Mouse (Mus musculus) forebrain, embryonic 16.5 days (tissue): ENCODE measurements around the gene Asf1a. TPM values are rescaled to one million over a fixed set of nuclear protein-coding genes. Genes with fewer than 3 reads are reported as not detected.
"Not testable (repeated sequence)": the region's sequence is repeated elsewhere in the genome, so short reads cannot be mapped to it uniquely, and the experiment has no call there.

Experiments used
- ATAC-seq: fragments of 200-750 bp; cut with Nextera tagmentation; 2 replicates; pipeline ENCODE4 v1.8.0; 2017; ENCODE audit warnings: mild to moderate bottlenecking, moderate library complexity
- H3K27ac ChIP-seq: fragments of 300-500 bp; sonication (generic); 2 replicates; pipeline ENCODE4 v1.5.1; 2014; ENCODE audit warnings: low read length, control low read depth
- H3K27me3 ChIP-seq: fragments of 300-500 bp; sonication (generic); replicated peaks from 2 replicates; pipeline ENCODE4 v1.6.1; 2014; ENCODE audit warnings: low read length; ENCODE audit not compliant: control insufficient read depth, insufficient read depth
- H3K36me3 ChIP-seq: fragments of 300-500 bp; sonication (generic); 2 replicates; pipeline ENCODE4 v1.6.1; 2014; ENCODE audit not compliant: control insufficient read depth, insufficient read depth
- H3K4me1 ChIP-seq: fragments of 300-500 bp; sonication (generic); replicated peaks from 2 replicates; pipeline ENCODE4 v1.6.1; 2014; ENCODE audit warnings: low read length; ENCODE audit not compliant: control insufficient read depth, insufficient read depth
- H3K4me2 ChIP-seq: fragments of 300-500 bp; sonication (generic); 2 replicates; pipeline ENCODE4 v1.6.1; 2014; ENCODE audit warnings: mild to moderate bottlenecking, low read length, control low read depth
- H3K4me3 ChIP-seq: fragments of 300-500 bp; sonication (generic); replicated peaks from 2 replicates; pipeline ENCODE4 v1.5.1; 2014; ENCODE audit warnings: mild to moderate bottlenecking, low read length, control low read depth
- H3K9ac ChIP-seq: fragments of 300-500 bp; sonication (generic); replicated peaks from 2 replicates; pipeline ENCODE4 v1.6.1; 2014; ENCODE audit warnings: low read depth, low read length, control low read depth
- H3K9me3 ChIP-seq: fragments of 300-500 bp; sonication (generic); 2 replicates; pipeline ENCODE4 v1.6.1; 2016; ENCODE audit warnings: low read length; ENCODE audit not compliant: control insufficient read depth
- WGBS: fragments of 180-500 bp; shearing (Covaris S2); extraction: QIAGEN DNeasy Blood & Tissue Kit; methylation state at CpG from one replicate; pipeline ENCODE4 v1.1.7; 2014; 5-methylcytosine and 5-hydroxymethylcytosine counted together
- polyA plus RNA-seq: library from polyadenylated mRNA; unstranded; fragments of >200 nt; fragmentation: Nextera tagmentation; extraction: Ambion mirVana; gene quantifications from 2 replicates; pipeline ENCODE4 v1.2.1, GENCODE M21; 2015

Gene Asf1a
- polyA plus RNA-seq, 1 experiment from 2014 or later, result 88.6 TPM

DNA sequence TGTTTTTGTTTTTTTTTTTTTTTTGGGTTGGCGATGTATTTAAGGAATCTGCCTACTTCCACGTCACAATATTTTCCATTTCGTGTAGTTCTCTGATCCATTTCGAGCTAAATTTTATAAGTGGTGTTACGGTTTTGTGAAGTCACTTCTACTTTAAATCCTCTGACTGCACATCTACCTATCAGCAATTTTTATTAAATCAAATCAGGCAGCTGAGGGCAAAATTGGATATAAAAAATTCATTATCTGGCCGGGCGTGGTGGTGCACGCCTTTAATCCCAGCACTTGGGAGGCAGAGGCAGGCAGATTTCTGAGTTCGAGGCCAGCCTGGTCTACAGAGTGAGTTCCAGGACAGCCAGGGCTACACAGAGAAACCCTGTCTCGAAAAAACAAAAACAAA is 33.8 kb downstream of the Asf1a start, which contains the start of gene Mcm9:
TSS of gene Mcm9 (minus strand) at position 101 of the 400 bp plus-strand sequence.
- H3K4me1 ChIP-seq, H3K27me3 ChIP-seq, H3K36me3 ChIP-seq, ATAC-seq, H3K9me3 ChIP-seq: not testable (repeated sequence)
- peak within 1 kb of the TSS; percentile 63 for H3K9ac ChIP-seq
- 58% methylated on average over 10 of the region's 10 CpGs for WGBS
- H3K4me3 ChIP-seq, result peak within 1 kb of the TSS; percentile 82
- peak within 1 kb of the TSS; percentile 55 for H3K4me2 ChIP-seq
- H3K27ac ChIP-seq, result peak within 1 kb of the TSS; percentile 87

DNA sequence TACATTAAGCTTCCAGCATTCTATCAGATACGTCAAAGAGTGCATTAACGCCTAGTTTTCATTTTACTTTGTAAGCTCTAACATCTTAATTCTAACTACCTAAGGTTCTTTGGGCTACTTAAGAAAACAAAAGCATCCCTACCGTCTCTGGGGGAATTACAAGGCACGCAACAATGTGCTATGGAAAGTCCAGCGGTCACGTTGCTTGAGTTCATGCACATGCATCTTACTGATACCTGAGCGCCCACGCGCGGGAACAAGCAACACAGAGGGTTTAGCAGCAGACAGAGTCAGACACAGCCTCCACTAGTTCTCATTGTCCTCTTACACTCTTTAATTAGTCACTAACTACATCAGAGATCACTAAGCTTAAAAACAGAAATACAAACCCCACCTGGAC is 37.6 kb downstream of the Asf1a start:
- H3K27ac ChIP-seq, result no peak overlapping the region
- H3K4me1 ChIP-seq, result no peaks in the 10 kb centered on the region
- H3K4me3 ChIP-seq, result no peak overlapping the region
- WGBS, result 69% methylated on average over 10 of the region's 10 CpGs
- H3K4me2 ChIP-seq, result no peak overlapping the region
- ATAC-seq, result no peak
- H3K9ac ChIP-seq, result no peak overlapping the region
- H3K27me3 ChIP-seq, result no peaks in the 10 kb centered on the region
- H3K9me3 ChIP-seq, result no peaks in the 10 kb centered on the region
- no peaks in the 10 kb centered on the region for H3K36me3 ChIP-seq

DNA sequence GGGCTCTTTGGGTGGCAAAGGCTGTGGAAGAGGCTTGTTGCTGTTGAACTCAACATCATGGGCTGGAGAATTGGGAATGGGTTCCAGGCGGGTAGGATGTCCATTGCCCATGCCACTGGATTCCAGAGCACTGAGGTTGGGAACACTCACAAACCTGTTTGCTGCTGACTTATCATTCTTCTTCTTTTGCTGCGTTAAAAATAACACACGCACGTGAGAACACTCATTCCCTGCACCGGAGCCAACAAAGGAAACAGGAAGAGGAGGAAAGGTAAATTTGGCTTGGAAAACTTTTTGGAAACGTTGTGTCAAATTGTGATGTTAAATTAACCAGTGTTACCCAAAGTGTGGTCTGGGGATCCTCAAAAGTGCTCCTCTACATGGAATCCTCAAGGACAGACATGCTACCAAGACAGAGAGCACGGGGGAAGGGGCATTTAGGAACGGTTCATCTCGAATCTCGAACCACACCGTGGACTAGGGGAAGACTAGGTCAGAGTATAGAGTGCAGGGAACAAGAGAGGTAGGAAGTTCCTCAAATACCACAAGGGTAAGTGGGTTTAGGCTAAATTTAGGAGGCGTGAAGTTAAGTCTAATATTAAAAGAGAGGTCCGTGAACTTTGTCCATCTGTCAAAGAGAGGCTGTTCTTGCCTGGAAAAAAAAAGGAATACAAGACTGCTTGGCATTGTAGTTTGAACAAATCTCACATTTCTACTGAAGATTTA is 38.9 kb downstream of the Asf1a start:
- Histone ChIP-seq H3K4me3 (no peak overlapping the region), H3K9me3 (no peaks in the 10 kb centered on the region), H3K36me3 (no peaks in the 10 kb centered on the region), H3K4me2 (no peak overlapping the region), H3K4me1 (no peaks in the 10 kb centered on the region), H3K27me3 (no peaks in the 10 kb centered on the region), H3K27ac (no peak overlapping the region), H3K9ac (no peak overlapping the region)
- 91% methylated on average over 13 of the region's 13 CpGs for WGBS
- no peak for ATAC-seq

DNA sequence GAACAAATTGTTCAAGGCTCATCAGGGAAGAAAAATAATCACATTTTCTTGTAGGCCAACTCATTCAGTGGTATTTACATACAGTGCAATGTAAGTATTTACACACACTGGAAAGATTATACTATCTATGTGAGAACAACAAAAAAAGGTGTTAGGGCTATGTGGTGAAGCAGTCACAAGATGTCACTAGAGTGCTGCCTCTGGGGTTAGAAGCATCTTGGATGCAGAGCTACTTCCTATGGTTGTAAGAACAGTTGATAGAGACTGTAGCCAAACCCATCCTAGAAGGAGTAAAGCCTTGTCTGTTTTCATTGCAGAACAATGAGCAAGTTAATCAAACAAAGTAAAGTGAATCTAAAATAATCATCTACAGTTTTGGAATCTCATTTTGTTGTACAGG is 45.0 kb downstream of the Asf1a start:
- Histone ChIP-seq H3K9ac (no peak overlapping the region), H3K4me2 (no peak overlapping the region), H3K27ac (no peak overlapping the region), H3K27me3 (no peaks in the 10 kb centered on the region), H3K4me3 (no peak overlapping the region), H3K36me3 (no peaks in the 10 kb centered on the region), H3K9me3 (no peaks in the 10 kb centered on the region), H3K4me1 (no peaks in the 10 kb centered on the region)
- peak; percentile 84 for ATAC-seq

DNA sequence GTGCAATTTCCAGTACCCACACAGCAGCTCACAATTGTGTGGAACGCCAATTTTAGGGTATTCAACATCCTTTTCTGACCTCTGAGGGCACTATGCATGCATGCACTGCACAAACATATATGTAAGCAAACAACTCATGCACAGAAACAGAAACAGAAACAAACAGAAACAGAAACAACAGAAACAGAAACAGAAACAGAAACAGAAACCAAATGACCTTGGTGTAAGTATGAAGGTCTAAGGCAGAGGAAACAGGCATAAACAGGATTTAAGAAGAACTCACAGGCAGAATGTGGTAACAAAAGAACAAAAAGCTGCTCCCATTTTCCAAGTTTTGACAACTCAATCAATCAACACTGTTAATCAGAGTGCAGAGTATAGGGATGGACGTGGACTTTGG is 54.1 kb downstream of the Asf1a start:
- 86% methylated on average over 2 of the region's 2 CpGs for WGBS
- no peaks in the 10 kb centered on the region for H3K4me1 ChIP-seq
- H3K4me2 ChIP-seq, result no peak overlapping the region
- no peaks in the 10 kb centered on the region for H3K9me3 ChIP-seq
- no peak overlapping the region for H3K9ac ChIP-seq
- no peaks in the 10 kb centered on the region for H3K36me3 ChIP-seq
- no peak overlapping the region for H3K4me3 ChIP-seq
- H3K27me3 ChIP-seq, result no peaks in the 10 kb centered on the region
- no peak for ATAC-seq
- H3K27ac ChIP-seq, result no peak overlapping the region

DNA sequence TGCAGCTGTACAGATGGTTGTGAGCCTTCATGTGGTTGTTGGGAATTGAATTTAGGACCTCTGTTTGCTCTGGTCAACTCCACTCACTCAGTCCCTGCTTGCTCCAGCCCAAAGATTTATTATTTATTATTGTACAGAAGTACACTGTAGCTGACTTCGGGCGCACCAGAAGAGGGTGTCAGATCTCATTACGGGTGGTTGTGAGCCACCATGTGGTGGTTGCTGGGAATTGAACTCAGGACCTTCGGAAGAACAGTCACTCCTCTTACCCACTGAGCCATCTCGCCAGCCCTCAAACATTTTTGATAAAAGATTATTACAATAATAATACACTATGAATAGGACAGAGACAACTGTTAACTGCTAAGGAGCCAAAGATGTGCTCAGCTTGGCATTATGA is 57.7 kb downstream of the Asf1a start:
- H3K4me3 ChIP-seq, ATAC-seq, H3K9me3 ChIP-seq, H3K4me1 ChIP-seq, H3K27me3 ChIP-seq, H3K36me3 ChIP-seq, H3K27ac ChIP-seq, H3K9ac ChIP-seq, H3K4me2 ChIP-seq: not testable (repeated sequence)
- 90% methylated on average over 5 of the region's 5 CpGs for WGBS

Other genes starting within 250 kb of the Asf1a start
- gene Cep85l, start 216.8 kb upstream of the Asf1a start, polyA plus RNA-seq, result 8.3 and 9.0 TPM in 2 replicates
- 6.1 and 8.2 TPM in 2 replicates for gene Mcm9, start 33.7 kb downstream of the Asf1a start, polyA plus RNA-seq
- gene Fam184a, start 154.4 kb downstream of the Asf1a start, polyA plus RNA-seq, result 6.5 and 7.2 TPM in 2 replicates